Mouse (Mus musculus) liver, embryonic 14.5 days (tissue): ENCODE results near the gene Fbxo9. TPM values are rescaled to one million over a fixed set of nuclear protein-coding genes. Genes with fewer than 3 reads are reported as not detected.
"Not testable (repeated sequence)": the region's sequence is repeated elsewhere in the genome, so short reads cannot be mapped to it uniquely, and the experiment has no call there.

Experiments used
- ATAC-seq: fragments of 200-750 bp; cut with Nextera tagmentation; 2 replicates; pipeline ENCODE4 v1.8.0; 2017; ENCODE audit warnings: moderate number of reproducible peaks, mild to moderate bottlenecking, moderate library complexity; ENCODE audit not compliant: insufficient read depth
- DNase-seq, 3 experiments: peaks; one replicate each; pipeline ENCODE4 v3.0.0-alpha.2; 2012 to 2013; ENCODE audit warnings: low read depth in 3 of 3, low spot score in 3 of 3
- H3K27ac ChIP-seq: fragments of 300-500 bp; sonication (generic); 2 replicates; pipeline ENCODE4 v1.5.1; 2014; ENCODE audit warnings: moderate library complexity, mild to moderate bottlenecking, control low read depth, inconsistent platforms
- H3K27me3 ChIP-seq: fragments of 300-500 bp; sonication (generic); 2 replicates; pipeline ENCODE4 v1.6.1; 2014; ENCODE audit warnings: mild to moderate bottlenecking, low read length, moderate library complexity; ENCODE audit not compliant: control insufficient read depth, insufficient read depth
- H3K36me3 ChIP-seq: fragments of 300-500 bp; sonication (generic); replicated peaks from 2 replicates; pipeline ENCODE4 v1.6.1; 2014; ENCODE audit warnings: low read depth; ENCODE audit not compliant: control insufficient read depth, insufficient read depth
- H3K4me1 ChIP-seq, 2 experiments: fragments of 200-500 bp in 1 of 2; fragments of 300-500 bp in 1 of 2; sonication (generic) in 1 of 2; replicated peaks; 2 replicates each; pipeline ENCODE4 v1.6.1; 2012 to 2014; ENCODE audit warnings: antibody characterized with exemption in 1 of 2, inconsistent platforms in 1 of 2, low read length in 1 of 2; ENCODE audit not compliant: control insufficient read depth in 2 of 2, insufficient read depth in 2 of 2
- H3K4me2 ChIP-seq: fragments of 300-500 bp; sonication (generic); 2 replicates; pipeline ENCODE4 v1.6.1; 2014; ENCODE audit warnings: low read depth, mild to moderate bottlenecking, control low read depth, moderate library complexity
- H3K4me3 ChIP-seq, 2 experiments: fragments of 200-500 bp in 1 of 2; fragments of 300-500 bp in 1 of 2; sonication (generic) in 1 of 2; 2 replicates each; pipeline ENCODE4 v1.5.1; 2012 to 2014; ENCODE audit warnings: low read depth in 2 of 2, low read length in 2 of 2, mild to moderate bottlenecking in 2 of 2, control low read depth in 1 of 2, inconsistent platforms in 1 of 2, moderate library complexity in 1 of 2; ENCODE audit not compliant: insufficient read depth in 1 of 2
- H3K9ac ChIP-seq: fragments of 300-500 bp; sonication (generic); replicated peaks from 2 replicates; pipeline ENCODE4 v1.6.1; 2014; ENCODE audit warnings: mild to moderate bottlenecking, control low read depth, moderate library complexity
- H3K9me3 ChIP-seq: fragments of 300-500 bp; sonication (generic); 2 replicates; pipeline ENCODE4 v1.6.1; 2016; ENCODE audit warnings: low read length, mixed read lengths; ENCODE audit not compliant: control insufficient read depth
- CTCF ChIP-seq: IDR thresholded peaks from 2 replicates; pipeline ENCODE4 v1.5.1; 2016; ENCODE audit warnings: antibody characterized with exemption, low read depth, control low read depth
- EP300 ChIP-seq: IDR thresholded peaks from 2 replicates; pipeline ENCODE4 v1.6.1; 2016; ENCODE audit warnings: antibody characterized with exemption, low read depth
- WGBS: fragments of 180-500 bp; shearing (Covaris S2); extraction: QIAGEN DNeasy Blood & Tissue Kit; methylation state at CpG from one replicate; pipeline ENCODE4 v1.1.7; 2014; ENCODE audit not compliant: insufficient replicate concordance; 5-methylcytosine and 5-hydroxymethylcytosine counted together
- polyA plus RNA-seq, 2 experiments: library from polyadenylated mRNA; depleted of rRNA in 1 of 2; stranded (reverse) in 1 of 2; unstranded in 1 of 2; fragments of >200 nt; fragmentation: Nextera tagmentation in 1 of 2; extraction: Ambion mirVana in 1 of 2; gene quantifications; 2 replicates each; pipeline versions ENCODE4 v1.2.1 to v1.2.3; 2012 to 2014

Gene Fbxo9
- polyA plus RNA-seq, 2 experiments, result 68.1 to 78.1 TPM

DNA sequence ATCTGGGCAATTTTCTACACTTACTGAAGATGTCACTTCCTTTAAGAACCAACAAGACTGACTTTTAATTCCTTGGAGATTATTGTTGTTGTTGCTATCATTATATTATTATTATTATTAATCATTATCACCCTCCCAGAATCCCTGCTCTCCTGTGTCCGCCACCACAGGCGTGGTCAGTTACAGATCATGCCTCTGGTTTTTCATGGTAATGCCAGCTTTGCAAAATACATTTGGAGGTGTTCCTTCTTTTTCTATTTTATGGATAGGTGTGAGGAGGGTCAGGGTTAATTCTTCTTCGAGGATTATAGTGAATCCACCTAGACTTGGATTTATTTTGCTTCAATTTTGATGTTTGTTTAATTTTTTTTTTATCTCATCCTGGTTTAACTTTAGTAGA is 33.6 kb downstream of the Fbxo9 start:
- no peaks in the 10 kb centered on the region for H3K9me3 ChIP-seq
- no peak overlapping the region for H3K4me3 ChIP-seq
- H3K9ac ChIP-seq, result no peak overlapping the region
- H3K27ac ChIP-seq, result no peak overlapping the region
- TF ChIP-seq CTCF, result no peak
- no peak for TF ChIP-seq EP300
- H3K27me3 ChIP-seq, result no peaks in the 10 kb centered on the region
- H3K4me1 ChIP-seq, result no peaks in the 10 kb centered on the region
- 78% methylated on average over 3 of the region's 3 CpGs for WGBS
- no peak for ATAC-seq
- DNase-seq, result no peak
- H3K36me3 ChIP-seq, result no peaks in the 10 kb centered on the region; the same call in 1 of the 2 replicates
- no peak overlapping the region for H3K4me2 ChIP-seq

DNA sequence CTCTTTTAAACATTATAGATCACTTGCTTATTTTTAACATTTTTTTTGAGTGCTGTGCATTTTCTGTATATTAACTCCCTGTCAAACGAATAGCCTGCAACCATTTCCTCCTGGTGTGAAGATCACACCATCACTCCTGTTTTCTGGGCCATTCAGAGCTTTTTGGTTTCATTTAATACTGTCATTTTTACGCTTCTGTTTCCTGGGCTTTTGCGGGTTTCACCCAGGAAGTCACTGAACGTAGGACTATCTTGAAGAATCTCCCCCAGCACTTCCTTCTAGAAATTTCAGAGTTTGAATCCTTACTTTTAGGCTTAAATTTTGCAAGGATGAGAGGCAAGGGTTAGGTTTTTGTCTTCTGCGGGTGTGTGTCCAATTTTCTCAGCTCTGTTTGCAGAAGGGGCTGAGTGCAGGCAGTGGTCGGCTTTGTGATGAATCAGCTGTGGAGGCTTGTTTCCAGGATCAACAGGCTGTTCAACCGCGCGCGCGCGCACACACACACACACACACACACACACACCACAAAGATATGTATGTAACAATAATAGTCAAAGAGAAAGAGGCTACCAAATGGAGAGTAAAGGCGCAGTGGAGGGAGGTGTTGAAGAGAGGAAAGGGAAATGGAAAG is 35.0 kb downstream of the Fbxo9 start:
- 69% methylated on average over 13 of the region's 13 CpGs for WGBS

DNA sequence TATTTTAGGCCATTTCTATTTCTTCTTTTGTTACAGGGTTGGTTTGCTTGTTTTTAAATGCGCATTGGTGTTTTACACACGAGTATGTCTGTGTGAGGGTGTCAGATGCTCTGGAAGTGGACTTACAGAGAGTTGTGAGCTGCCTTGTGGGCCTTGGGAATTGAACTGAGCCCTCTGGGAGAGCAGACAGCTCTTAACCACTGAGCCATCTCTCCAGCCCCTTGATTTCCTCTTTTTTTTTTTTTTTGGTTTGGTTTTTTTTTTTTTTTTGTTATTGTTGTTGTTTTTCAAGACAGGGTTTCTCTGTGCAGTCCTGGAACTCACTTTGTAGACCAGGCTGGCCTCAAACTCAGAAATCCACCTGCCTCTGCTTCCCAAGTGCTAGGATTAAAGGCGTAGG is 35.6 kb downstream of the Fbxo9 start:
- not testable (repeated sequence) for H3K27ac ChIP-seq, H3K4me1 ChIP-seq, H3K27me3 ChIP-seq, ATAC-seq, H3K4me2 ChIP-seq, H3K36me3 ChIP-seq, DNase-seq, H3K4me3 ChIP-seq, H3K9me3 ChIP-seq, H3K9ac ChIP-seq
- WGBS, result 65% methylated on average over 3 of the region's 3 CpGs

More for the DNA sequence above, 35.0 kb downstream of the Fbxo9 start:
- Histone ChIP-seq H3K36me3 (no peaks in the 10 kb centered on the region), H3K27me3 (no peaks in the 10 kb centered on the region), H3K4me2 (no peak overlapping the region), H3K9me3 (no peaks in the 10 kb centered on the region), H3K9ac (no peak overlapping the region), H3K4me1 (no peaks in the 10 kb centered on the region), H3K4me3 (no peak overlapping the region), H3K27ac (no peak overlapping the region)
- TF ChIP-seq EP300 (no peak), CTCF (no peak)
- DNase-seq (no peak), ATAC-seq (no peak)

DNA sequence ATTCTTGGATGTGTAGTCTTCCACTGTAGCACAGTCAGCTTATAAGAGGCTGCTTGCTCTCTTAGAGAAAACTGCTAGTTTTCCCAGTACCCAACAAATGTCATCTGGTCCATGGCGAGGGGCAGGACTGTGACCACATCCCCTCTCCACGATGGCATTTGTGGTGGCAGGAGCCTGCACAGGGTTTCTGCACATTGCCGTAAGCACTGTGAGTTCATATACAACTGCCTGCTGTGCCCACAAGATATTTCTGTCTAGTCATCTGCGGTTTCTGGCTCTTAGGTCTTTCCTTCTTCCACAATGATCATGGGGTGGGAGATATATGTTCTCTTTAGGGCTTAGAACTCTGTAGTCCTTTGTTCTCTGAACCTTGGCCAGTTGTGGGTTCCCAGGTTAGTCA is 37.2 kb downstream of the Fbxo9 start:
- H3K27ac ChIP-seq, result no peak overlapping the region
- no peak for ATAC-seq
- TF ChIP-seq EP300 (no peak), CTCF (no peak)
- WGBS, result 50% methylated on average over 4 of the region's 4 CpGs
- H3K27me3 ChIP-seq, result no peaks in the 10 kb centered on the region
- H3K4me3 ChIP-seq, result no peak overlapping the region
- no peak overlapping the region for H3K4me2 ChIP-seq
- no peaks in the 10 kb centered on the region for H3K4me1 ChIP-seq
- DNase-seq, result no peak
- H3K9ac ChIP-seq, result no peak overlapping the region
- H3K9me3 ChIP-seq, result no peaks in the 10 kb centered on the region
- no peaks in the 10 kb centered on the region for H3K36me3 ChIP-seq

DNA sequence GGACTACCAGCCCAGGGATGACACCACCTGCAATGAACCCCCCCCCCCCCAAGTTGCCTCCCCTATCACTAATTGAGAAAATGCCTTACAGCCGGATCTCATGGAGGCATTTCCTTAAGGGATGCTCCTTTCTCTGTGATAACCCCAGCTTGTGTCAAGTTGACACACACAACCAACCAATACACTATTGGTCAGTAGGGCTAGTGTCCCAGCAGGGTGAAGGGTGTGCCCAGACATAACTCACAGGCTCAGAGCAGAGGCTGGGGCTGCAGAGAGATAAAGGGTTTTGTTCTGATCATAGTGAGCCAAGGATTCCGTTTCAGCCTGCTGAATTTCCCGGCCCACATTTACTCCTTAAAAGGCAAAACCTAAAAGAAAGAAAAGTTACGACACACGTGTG is 38.4 kb downstream of the Fbxo9 start:
- WGBS, result 61% methylated on average over 5 of the region's 5 CpGs
- Histone ChIP-seq H3K36me3 (no peaks in the 10 kb centered on the region), H3K4me1 (no peaks in the 10 kb centered on the region), H3K27ac (no peak overlapping the region), H3K4me2 (no peak overlapping the region), H3K27me3 (no peaks in the 10 kb centered on the region), H3K4me3 (no peak overlapping the region), H3K9me3 (no peaks in the 10 kb centered on the region), H3K9ac (no peak overlapping the region)
- ATAC-seq (no peak), DNase-seq (no peak)
- no peak for TF ChIP-seq EP300
- no peak for TF ChIP-seq CTCF
